Mouse (Mus musculus): ENCODE measurements around the gene Cdr2. TPM values are rescaled to one million over a fixed set of nuclear protein-coding genes. Genes with fewer than 3 reads are reported as not detected.
"Not testable (repeated sequence)": the region's sequence is repeated elsewhere in the genome, so short reads cannot be mapped to it uniquely, and the experiment has no call there.

The Cdr2 gene
- 26.7 and 30.7 TPM in 2 replicates for total RNA-seq (2014; rRNA removed)
- polyA plus RNA-seq (2015; fragmentation: Nextera tagmentation; extraction: Ambion mirVana), result 8.4 and 9.1 TPM in 2 replicates

GRCm38 (mm10) chr7:120982200-120982841, at the start of gene Cdr2, which contains the start of gene Mfsd13b:
Cdr2 (minus strand) TSS chr7:120982312.
Mfsd13b (plus strand) TSS chr7:120982509.
- DNase-seq (ENCODE audit: low spot score), result peak; percentile 98
- H3K4me2 ChIP-seq (ENCODE audit: low read depth, low read length, poor library complexity, severe bottlenecking), result peak within 1 kb of the TSS; percentile 84
- peak within 1 kb of the TSS; percentile 43; the same call in 1 of the 2 replicates for H3K27ac ChIP-seq (ENCODE audit: low read depth, low read length)
- H3K9me3 ChIP-seq (ENCODE audit: low read length), result no peaks in the 10 kb centered on the region
- no peaks in the 10 kb centered on the region for H3K27me3 ChIP-seq (ENCODE audit: insufficient read depth, low read length)
- peak within 1 kb of the TSS; percentile 92 for H3K4me3 ChIP-seq (ENCODE audit: low read depth, low read length)
- H3K9ac ChIP-seq (replicated peaks; ENCODE audit: low read length, poor library complexity, severe bottlenecking), result peak within 1 kb of the TSS; percentile 69
- peaks cover 4% of the 10 kb centered on the region; the same call in 1 of the 2 replicates for H3K4me1 ChIP-seq (ENCODE audit: insufficient read depth, low read length)
- H3K36me3 ChIP-seq (ENCODE audit: insufficient read depth, low read length), result no peaks in the 10 kb centered on the region
- WGBS, result under 1% methylated on average over 46 of the region's 46 CpGs
- ATAC-seq (ENCODE audit: low FRiP score), result peak; percentile 97
- TF ChIP-seq CTCF (IDR thresholded peaks at IDR 0.05), result no peak

GRCm38 (mm10) chr7:121029947-121030346, 47.8 kb upstream of the Cdr2 start:
- H3K9me3 ChIP-seq (ENCODE audit: low read length), result not testable (repeated sequence)

GRCm38 (mm10) chr7:121026300-121026699, 44.2 kb upstream of the Cdr2 start:
- no peak for TF ChIP-seq CTCF (IDR thresholded peaks at IDR 0.05)
- no peak overlapping the region for H3K4me3 ChIP-seq (ENCODE audit: low read depth, low read length)
- no peaks in the 10 kb centered on the region for H3K36me3 ChIP-seq (ENCODE audit: insufficient read depth, low read length)
- H3K9ac ChIP-seq (replicated peaks; ENCODE audit: low read length, poor library complexity, severe bottlenecking), result no peak overlapping the region
- H3K27ac ChIP-seq (ENCODE audit: low read depth, low read length), result no peak overlapping the region
- 74% methylated on average over 3 of the region's 3 CpGs for WGBS
- H3K9me3 ChIP-seq (ENCODE audit: low read length), result no peaks in the 10 kb centered on the region
- H3K4me1 ChIP-seq (ENCODE audit: insufficient read depth, low read length), result no peaks in the 10 kb centered on the region
- no peak overlapping the region for H3K4me2 ChIP-seq (ENCODE audit: low read depth, low read length, poor library complexity, severe bottlenecking)
- DNase-seq (ENCODE audit: low spot score) (no peak), ATAC-seq (ENCODE audit: low FRiP score) (no peak)
- H3K27me3 ChIP-seq (ENCODE audit: insufficient read depth, low read length), result peaks cover 10% of the 10 kb centered on the region; the same call in 1 of the 2 replicates

More at GRCm38 (mm10) chr7:121029947-121030346, 47.8 kb upstream of the Cdr2 start:
- H3K36me3 ChIP-seq (ENCODE audit: insufficient read depth, low read length); H3K27ac ChIP-seq (ENCODE audit: low read depth, low read length); H3K4me1 ChIP-seq (ENCODE audit: insufficient read depth, low read length); H3K4me2 ChIP-seq (ENCODE audit: low read depth, low read length, poor library complexity, severe bottlenecking); H3K9ac ChIP-seq (replicated peaks; ENCODE audit: low read length, poor library complexity, severe bottlenecking); H3K4me3 ChIP-seq (ENCODE audit: low read depth, low read length); ATAC-seq (ENCODE audit: low FRiP score); DNase-seq (ENCODE audit: low spot score): not testable (repeated sequence)
- peaks cover 10% of the 10 kb centered on the region; the same call in 1 of the 2 replicates for H3K27me3 ChIP-seq (ENCODE audit: insufficient read depth, low read length)

GRCm38 (mm10) chr7:121025221-121026008, 43.3 kb upstream of the Cdr2 start:
- no peak for ATAC-seq (ENCODE audit: low FRiP score)

GRCm38 (mm10) chr7:121020277-121020676, 38.2 kb upstream of the Cdr2 start:
- peak; percentile 31; the same call in 1 of the 2 replicates for TF ChIP-seq CTCF (IDR thresholded peaks at IDR 0.05)
- 47% methylated on average over 8 of the region's 8 CpGs for WGBS
- no peak overlapping the region for H3K9ac ChIP-seq (replicated peaks; ENCODE audit: low read length, poor library complexity, severe bottlenecking)
- H3K9me3 ChIP-seq (ENCODE audit: low read length), result no peaks in the 10 kb centered on the region
- ATAC-seq (ENCODE audit: low FRiP score) (no peak), DNase-seq (ENCODE audit: low spot score) (peak; percentile 7)
- no peaks in the 10 kb centered on the region for H3K4me1 ChIP-seq (ENCODE audit: insufficient read depth, low read length)
- no peaks in the 10 kb centered on the region for H3K36me3 ChIP-seq (ENCODE audit: insufficient read depth, low read length)
- no peak overlapping the region for H3K27ac ChIP-seq (ENCODE audit: low read depth, low read length)
- H3K27me3 ChIP-seq (ENCODE audit: insufficient read depth, low read length), result no peaks in the 10 kb centered on the region
- H3K4me3 ChIP-seq (ENCODE audit: low read depth, low read length), result no peak overlapping the region
- H3K4me2 ChIP-seq (ENCODE audit: low read depth, low read length, poor library complexity, severe bottlenecking), result no peak overlapping the region

More at GRCm38 (mm10) chr7:121025221-121026008, 43.3 kb upstream of the Cdr2 start:
- Histone ChIP-seq H3K27ac (ENCODE audit: low read depth, low read length) (no peak overlapping the region), H3K4me3 (ENCODE audit: low read depth, low read length) (no peak overlapping the region), H3K4me1 (ENCODE audit: insufficient read depth, low read length) (no peaks in the 10 kb centered on the region), H3K9me3 (ENCODE audit: low read length) (no peaks in the 10 kb centered on the region), H3K9ac (replicated peaks; ENCODE audit: low read length, poor library complexity, severe bottlenecking) (no peak overlapping the region), H3K4me2 (ENCODE audit: low read depth, low read length, poor library complexity, severe bottlenecking) (no peak overlapping the region), H3K36me3 (ENCODE audit: insufficient read depth, low read length) (no peaks in the 10 kb centered on the region), H3K27me3 (ENCODE audit: insufficient read depth, low read length) (peaks cover 9% of the 10 kb centered on the region; the same call in 1 of the 2 replicates)
- no peak for TF ChIP-seq CTCF (IDR thresholded peaks at IDR 0.05)
- DNase-seq (ENCODE audit: low spot score), result no peak
- WGBS, result 81% methylated on average over 6 of the region's 6 CpGs

- Histone ChIP-seq H3K9ac (replicated peaks; ENCODE audit: low read length, poor library complexity, severe bottlenecking) (no peak overlapping the region), H3K4me1 (ENCODE audit: insufficient read depth, low read length) (no peaks in the 10 kb centered on the region), H3K27me3 (ENCODE audit: insufficient read depth, low read length) (no peaks in the 10 kb centered on the region), H3K4me3 (ENCODE audit: low read depth, low read length) (no peak overlapping the region), H3K36me3 (ENCODE audit: insufficient read depth, low read length) (no peaks in the 10 kb centered on the region), H3K27ac (ENCODE audit: low read depth, low read length) (no peak overlapping the region), H3K9me3 (ENCODE audit: low read length) (no peaks in the 10 kb centered on the region), H3K4me2 (ENCODE audit: low read depth, low read length, poor library complexity, severe bottlenecking) (no peak overlapping the region)
- no peak for TF ChIP-seq CTCF (IDR thresholded peaks at IDR 0.05)
- ATAC-seq (ENCODE audit: low FRiP score), result no peak
- 89% methylated on average over 3 of the region's 3 CpGs for WGBS
- no peak for DNase-seq (ENCODE audit: low spot score)
Measured at GRCm38 (mm10) chr7:121018778-121019177, 36.7 kb upstream of the Cdr2 start.

Data from midbrain, postnatal 0 days (tissue).